Mouse (Mus musculus): ENCODE measurements around the gene Habp2.

- TF ChIP-seq GATA1 (IDR thresholded peaks at IDR 0.05; ENCODE audit: borderline replicate concordance, low read length) (no peak), FLI1 (IDR thresholded peaks at IDR 0.05; ENCODE audit: low read length) (no peak)
Observed at GRCm38 (mm10) chr19:56368912-56369311, 82.0 kb downstream of the Habp2 start.
